Mouse (Mus musculus) gastrocnemius, postnatal 14 days (tissue): Measurements from ENCODE around the gene Fezf1. TPM values are rescaled to one million over a fixed set of nuclear protein-coding genes. Genes with fewer than 3 reads are reported as not detected.

Source experiments
- DNase-seq: peaks from one replicate; pipeline ENCODE4 v3.0.0; 2021; ENCODE audit warnings: mixed read lengths
- intact Hi-C: fragments of 180-260 bp; cut with DNase I; formaldehyde crosslinking; loops from one replicate; pipeline ENCODE4 v1.15.1; 2025; ENCODE audit warnings: low total_unique reads
- total RNA-seq, 2 experiments: library from RNA; stranded (reverse); gene quantifications; 2 replicates each; pipeline ENCODE4 v1.2.3; 2021

Gene Fezf1
- total RNA-seq, 2 experiments from 2014 or later = not detected

DNA sequence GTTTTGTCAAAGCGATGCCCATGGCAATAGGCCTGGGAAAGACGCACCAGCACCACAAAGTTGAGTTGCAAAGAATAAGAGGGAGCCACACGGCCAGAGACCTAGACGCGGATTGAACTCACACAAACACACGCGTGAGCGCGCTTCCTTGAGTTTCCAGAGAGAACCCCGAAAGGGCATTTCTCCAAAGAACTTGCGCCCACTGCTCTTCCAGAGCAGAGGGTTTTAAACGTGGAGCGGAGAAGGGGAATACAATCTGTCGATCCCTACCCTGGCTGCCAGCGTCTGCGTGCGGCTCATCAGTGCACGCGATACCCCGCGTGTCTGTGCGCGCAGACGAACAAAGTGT lies 865 bp upstream of the Fezf1 start:
- no peak for DNase-seq
- intact Hi-C loops = no loop called here

DNA sequence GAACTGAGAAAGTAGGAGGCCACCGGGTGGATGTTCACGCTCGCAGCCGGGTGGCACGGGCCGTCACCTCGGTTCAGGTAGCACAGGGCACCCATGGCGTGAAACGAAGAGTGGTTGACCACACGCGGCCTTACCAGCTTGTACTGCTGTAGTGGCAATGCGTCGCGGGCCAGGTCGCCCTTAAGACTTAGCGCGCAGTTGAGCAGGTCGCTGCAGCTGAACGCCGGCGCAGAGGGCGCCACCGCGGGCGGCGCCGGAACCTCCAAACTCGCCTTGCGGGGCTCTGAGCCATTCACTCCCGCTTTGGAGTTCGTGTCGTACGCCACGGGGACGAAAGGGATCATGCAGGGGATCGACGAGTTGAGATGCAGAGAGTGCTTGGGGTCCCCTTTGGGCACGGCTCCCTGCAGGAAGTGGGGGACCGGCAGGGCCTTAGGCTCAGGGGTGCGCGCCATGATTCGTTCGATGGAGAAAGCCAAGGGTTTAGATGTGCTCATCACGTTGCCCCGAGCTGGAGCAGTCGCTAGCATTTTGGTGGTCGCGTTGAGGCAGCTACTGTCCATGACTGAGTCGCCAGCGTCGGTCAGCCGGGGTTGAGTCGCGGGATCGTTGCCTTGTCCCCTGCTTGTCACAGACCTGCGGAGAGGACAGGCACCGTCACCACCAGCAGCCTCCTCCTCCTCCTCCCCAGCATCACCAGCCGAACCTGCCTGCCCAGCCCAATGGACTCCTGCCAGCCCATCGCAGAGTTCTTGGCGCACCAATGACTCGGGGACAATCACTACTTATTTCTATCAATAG lies 450 bp downstream of the Fezf1 start:
- DNase-seq = no peak
- intact Hi-C loops = no loop called here

DNA sequence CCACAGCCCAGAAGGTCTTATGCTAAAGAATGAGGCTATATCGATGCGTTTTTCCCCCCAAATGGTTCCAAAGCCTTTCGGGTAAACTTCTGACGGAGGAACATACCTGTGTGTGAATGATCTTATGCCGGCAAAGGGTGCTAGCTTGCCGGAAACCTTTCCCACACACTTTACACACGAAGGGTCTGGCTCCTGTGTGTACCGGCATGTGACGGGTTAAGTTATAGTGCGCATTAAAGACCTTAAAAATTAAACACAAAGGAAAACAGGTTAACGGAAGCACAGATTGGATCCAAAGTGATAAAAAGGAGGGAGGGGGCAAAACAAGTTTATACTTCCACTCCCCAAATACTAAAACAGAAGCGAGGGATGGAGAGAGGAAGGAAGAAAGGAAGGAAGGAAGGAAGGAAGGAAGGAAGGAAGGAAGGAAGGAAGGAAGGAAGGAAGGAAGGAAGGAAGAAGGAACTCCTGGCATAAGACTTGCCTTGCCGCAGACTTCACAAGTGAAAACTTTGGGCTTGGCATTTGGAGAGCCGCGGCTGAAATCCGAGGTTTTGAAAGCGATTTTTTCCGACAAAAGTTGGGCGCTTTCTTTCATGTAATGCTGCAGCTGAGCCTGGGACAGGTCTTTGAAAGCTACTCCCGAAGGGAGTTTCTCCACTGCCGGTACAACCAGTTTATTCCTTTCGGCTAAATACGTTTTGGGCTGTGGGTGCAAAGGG lies 1.2 kb downstream of the Fezf1 start:
- DNase-seq = no peak
- intact Hi-C loops = no loop called here

DNA sequence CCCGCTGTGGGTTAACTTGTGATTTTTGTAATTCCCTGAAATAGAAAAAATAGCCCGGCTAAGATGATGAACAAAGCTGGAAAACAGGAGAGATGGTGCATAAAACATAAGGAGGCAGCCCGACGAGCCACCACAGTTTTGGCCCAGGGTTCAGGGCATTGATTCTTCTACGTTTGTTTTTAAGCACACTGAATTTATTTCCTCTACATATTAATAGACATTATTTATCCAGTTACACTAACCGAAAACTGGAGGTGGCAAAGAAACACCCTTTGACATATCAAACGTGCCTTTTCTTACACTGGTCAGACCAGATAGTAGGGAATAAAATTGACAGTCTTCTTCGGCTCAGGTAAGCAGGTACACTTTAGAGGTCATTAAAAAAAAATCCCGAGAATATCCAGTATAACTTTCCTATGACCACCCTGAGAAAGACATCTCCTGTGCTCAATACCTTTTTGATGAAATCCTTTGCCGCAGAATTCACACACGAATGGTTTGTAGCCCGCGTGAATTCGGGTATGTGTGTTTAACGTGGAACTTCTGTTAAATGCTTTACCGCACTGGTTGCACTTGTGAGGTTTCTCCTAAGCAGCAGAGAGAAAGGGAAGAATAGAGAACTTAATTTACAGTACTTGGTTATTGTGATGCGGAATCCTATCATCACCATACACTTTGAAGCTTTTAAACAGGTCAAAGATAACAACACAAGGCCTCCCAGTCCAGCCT lies 1.9 kb downstream of the Fezf1 start:
- intact Hi-C loops = no loop called here
- DNase-seq = no peak

DNA sequence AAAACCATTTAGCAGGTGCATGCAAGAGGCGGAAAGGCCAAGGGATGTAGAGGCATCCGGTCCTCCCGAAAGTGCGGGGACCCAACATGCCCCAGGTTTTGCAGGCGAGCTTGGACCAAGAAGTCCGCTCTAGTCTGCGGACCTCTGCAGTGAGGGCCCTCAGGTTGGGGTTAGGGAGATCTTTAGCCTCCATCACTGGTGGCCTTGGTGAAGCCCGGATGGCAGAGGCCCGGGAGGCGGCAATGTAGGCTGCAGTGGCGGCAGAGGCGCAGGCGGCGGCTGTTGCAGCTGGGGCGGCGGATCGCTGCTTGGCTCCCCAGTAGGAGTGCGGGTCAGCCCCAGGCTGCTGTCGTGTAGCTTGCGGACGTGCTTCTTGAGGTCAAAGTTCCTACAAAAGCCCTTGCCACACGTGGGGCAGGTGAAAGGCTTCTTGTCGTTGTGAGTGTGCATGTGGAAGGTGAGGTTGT lies 2.6 kb downstream of the Fezf1 start:
- no peak for DNase-seq
- intact Hi-C loops = no loop called here

DNA sequence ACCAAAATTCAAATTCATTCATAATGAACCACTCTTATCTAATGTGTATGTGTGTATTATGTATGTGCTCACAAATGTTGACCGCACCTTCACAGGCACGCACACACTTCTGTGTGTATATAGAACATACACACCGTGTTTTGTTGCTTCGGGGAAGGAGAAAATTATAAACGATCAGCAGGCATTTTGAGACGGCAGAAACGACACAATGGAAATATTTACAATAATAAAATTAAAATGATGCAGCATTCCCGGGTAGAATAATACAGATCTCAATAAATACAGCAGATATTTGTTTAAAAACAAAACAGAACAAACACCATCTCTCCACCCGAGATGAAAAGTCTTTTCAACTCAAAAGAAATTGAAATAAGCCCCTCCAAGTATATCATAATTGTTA lies 3.0 kb downstream of the Fezf1 start:
- intact Hi-C loops = no loop called here
- DNase-seq = no peak

DNA sequence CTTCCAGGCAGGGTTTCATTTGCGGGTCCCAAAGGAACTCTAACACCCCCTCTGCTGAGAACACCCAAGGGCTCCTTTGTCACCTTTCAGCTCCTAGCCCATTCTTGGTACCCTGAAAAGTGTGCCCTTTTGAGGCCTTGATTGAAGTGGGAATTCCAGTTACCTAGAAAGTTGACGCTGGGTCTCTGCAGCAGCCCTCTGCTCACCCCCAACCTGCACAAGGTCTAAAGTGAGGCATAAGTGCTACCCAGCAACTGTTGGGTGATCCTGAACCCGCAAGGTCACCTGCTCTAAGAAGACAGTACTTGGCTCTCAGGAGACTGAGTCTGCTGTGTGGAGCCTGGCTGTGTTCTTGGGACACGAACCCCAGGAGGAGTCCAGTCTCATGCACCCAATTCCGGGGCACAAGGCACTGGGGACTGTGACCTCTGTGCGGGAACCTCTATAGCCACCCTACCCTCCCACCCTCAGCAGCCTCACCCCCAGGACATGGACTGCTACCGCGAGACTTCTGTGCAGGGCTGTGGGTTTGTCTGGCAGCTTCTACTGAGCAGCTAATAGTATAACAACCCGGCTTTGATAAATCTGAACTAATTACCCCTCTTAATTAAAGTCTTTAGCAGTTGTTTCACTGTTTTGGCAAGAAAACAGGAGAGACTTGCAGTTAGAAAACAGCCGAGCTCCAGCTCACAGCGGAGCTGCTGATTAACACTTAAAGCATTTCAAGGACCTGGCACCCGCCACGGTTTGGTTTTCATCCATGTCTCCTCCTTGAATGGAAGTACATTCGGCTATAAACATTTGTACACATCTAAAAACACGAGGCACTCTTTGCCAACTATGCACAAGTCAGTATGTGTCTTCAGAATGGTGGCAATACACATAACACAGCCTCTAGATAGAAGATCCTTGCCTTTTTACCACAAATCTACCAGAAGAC lies 4.1 kb downstream of the Fezf1 start:
- intact Hi-C loops = no loop called here
- no peak for DNase-seq

DNA sequence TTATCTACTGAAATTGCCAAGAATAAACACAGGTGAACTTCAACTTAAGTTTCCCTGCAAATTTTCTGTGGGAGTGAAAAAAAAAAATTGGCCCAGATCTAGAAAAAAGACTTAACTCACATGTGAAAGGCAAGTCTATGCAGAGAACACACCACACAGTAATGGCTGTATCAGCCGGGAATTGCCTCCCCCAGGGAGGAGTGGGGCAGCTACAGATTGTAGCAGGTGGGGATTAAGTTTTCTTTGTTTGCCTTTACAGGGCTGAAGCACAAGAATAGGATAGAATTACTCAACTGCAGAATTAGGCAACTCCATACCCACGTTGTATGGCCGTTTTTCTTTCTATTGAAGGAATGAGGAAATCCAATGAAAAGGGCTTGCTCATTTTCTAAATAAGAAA lies 36.7 kb downstream of the Fezf1 start:
- intact Hi-C loops = no loop called here
- DNase-seq = no peak

DNA sequence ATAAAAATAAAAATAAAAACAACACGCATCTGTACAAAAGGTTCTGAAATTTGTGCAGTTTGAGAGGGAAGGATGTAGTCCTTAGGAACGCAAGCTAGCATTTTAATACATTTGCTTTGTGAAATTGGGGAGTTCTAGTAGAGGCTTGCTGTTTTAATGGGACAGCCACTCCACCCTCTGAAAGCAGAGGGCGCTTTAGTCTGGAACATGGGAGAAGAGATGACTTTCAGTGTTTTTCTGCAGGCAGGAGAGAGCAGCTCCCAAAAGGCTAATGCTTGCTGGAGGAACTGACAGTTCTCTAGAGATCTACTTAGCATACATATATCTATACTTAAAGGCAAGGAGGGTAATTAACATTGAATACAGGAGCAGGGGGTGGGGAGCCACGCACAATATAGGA lies 40.4 kb downstream of the Fezf1 start:
- DNase-seq = no peak
- intact Hi-C loops = no loop called here

DNA sequence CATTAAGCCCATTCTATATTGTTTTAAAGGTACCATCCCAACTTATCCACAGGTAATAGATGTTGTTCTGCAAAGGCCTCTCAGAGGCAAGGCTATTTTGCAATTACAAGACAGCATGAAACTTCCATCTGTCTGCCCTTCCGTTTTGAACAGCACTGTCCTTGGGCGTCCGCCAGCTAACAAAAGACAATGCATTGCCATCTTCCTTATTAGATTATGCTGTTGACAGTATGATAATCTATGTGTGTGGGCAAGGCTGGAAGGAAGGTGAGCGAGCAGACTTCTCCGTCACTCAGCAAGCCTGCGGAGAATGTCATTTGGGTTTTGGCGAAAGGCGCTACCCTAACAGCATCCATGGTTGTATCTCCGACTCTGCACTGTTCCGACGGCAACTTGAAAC lies 45.5 kb downstream of the Fezf1 start:
- no peak for DNase-seq

More for the DNA sequence above, 45.5 kb downstream of the Fezf1 start:
- intact Hi-C loops = no loop called here

Other genes starting within 250 kb of the Fezf1 start
- gene Aass, start 115.4 kb downstream of the Fezf1 start, total RNA-seq = under 1 TPM; 0.22 to 0.29 TPM